Mouse (Mus musculus) embryo, embryonic 9.5 days (tissue): ENCODE data around the gene Fpgs.

Source experiments
- DNase-seq: peaks from one replicate; pipeline ENCODE4 v3.0.0-alpha.2; 2017; ENCODE audit errors: extremely low spot score

Fpgs gene

GRCm38 (mm10) chr2:32704021-32704421 lies at the start of gene Fpgs:
Fpgs (minus strand) TSS chr2:32704145.
- no peak for DNase-seq

DNA sequence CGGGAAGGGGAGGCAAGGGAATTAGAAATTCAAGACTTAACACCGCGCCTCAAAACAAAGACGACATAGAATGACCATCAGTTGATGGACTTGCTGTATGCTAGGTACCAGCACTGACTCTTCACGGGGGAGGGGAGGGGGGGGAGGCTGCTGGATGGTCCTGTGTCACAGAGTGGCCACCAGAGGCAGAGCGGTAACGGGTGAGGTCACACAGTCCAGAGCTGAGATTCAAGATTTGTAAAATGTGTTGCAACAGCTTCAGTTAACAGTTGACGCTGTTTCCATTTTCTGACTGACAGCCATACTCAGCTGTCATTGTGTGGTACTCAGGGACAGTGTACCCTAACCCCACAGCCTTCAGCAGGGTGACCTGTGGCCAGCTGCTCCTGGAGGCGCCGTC lies 48.2 kb upstream of the Fpgs start:
- no peak for DNase-seq

DNA sequence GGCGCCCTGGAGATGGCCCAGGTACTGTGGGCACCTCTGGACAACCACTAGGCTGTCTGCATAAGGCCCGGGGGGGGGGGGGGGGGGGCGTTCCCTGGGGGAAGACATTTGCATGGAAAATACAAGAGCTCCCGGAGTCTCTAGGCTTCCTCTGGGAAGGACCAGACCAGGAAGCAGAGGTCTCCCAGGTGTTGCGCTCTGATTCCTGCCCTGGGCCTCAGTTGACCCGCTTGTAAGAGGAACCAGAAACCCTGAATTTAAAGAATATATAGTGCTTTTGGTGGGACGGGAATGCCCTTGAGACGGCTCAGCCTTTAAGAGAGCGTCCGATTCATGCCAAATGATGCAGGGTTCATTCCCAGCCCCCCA lies 47.7 kb upstream of the Fpgs start:
- DNase-seq = no peak

DNA sequence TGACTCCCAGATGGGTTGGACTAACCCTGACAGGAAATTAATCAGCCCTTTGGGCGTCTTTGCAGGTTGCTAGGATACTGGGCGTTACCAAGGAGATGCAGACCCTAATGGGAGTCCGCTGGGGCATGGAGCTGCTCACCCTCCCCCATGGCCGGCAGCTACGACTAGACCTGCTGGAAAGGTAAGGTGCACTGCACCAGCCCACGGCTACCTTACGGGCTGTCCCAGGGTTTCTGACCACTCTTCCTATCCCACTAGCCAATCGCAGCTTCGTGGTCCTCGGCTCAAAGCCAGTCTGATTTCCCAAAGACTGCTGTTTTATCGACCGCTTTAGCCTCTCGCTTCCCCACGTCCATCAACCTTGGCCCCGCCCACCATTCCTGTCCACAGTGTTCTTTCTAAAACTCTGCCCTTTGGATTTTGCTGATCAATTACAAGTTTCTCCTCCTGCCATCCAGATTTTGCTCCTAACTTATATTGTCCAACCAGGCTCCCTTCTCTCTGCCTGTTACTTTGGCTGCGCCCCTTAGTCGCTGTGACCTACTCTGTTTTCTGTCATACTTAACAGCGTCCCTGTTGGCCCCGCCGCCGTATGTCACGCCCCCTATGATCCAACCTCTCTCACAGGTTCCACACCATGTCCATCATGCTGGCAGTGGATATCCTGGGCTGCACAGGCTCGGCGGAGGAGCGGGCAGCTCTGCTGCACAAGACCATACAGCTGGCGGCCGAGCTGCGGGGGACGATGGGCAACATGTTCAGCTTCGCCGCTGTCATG lies 47.1 kb upstream of the Fpgs start:
- peak; percentile 88 for DNase-seq

DNA sequence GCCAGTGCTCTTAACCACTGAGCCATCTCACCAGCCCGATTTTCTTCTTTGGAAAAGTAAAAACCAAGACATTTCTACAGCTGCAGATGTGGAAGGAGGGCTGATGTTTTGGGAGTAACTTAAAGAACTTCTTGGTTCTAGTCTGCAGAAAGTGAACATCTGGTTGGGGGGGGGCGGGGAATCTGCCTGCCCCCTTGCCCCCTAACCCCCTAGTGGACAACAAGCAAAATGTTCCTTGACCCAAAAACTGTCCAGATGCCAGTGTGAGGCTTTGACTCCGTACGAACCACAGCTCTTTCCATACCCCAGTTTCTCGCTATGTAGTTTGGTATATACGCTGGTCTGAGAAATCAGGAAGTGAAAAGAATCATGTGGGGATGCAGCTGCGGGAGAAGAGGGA lies 46.3 kb upstream of the Fpgs start:
- no peak for DNase-seq

- no peak for DNase-seq
Observed at GRCm38 (mm10) chr2:32749082-32749481, 45.1 kb upstream of the Fpgs start.

GRCm38 (mm10) chr2:32744272-32744982 lies 40.5 kb upstream of the Fpgs start:
- no peak for DNase-seq

- DNase-seq = peak; percentile 62
Observed at GRCm38 (mm10) chr2:32742173-32742531, 38.2 kb upstream of the Fpgs start.

- peak; percentile 57 for DNase-seq
Observed at GRCm38 (mm10) chr2:32741273-32742172, 37.6 kb upstream of the Fpgs start.

DNA sequence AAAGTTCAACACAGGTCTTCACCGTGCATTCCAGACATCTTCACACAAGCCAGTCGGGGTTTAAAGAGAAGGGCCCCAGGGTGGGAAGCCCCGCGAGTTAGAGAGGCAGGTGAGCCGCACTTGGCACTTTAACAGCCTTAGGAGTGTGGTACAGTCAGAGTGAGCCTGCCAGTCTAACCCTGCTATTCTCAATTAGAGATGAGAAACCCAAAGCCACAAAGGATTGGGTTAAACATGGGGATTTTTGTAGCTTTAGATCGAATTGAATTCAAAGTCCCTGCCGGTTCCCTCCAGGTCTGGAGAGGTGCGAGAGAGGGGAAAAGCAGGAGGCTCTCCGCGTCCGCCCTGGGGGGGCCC lies 36.9 kb upstream of the Fpgs start, which contains the start of gene 6330409D20Rik:
6330409D20Rik (minus strand) TSS at position 101 of the 357 bp plus-strand sequence.
- DNase-seq = no peak

GRCm38 (mm10) chr2:32739311-32739710 lies 35.4 kb upstream of the Fpgs start:
- no peak for DNase-seq

DNA sequence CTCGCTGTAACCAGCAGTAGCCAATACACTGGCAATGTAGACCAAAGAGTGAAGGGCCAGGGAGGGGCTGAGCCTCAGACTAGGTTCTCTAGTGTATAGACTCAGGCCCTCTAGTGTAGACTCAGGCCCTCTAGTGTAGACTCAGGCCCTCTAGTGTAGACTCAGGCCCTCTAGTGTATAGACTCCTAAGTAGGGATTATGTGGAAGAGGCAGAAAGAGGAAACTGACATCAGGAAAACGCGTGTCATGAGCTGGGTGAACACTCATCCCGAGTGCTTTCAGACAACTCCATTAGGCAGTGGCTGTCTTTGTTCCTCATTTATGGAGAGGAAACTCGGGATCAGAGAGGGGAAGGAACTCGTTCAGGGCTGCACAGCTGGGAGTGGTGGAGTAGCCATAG lies 33.1 kb upstream of the Fpgs start:
- no peak for DNase-seq

- DNase-seq = no peak
Observed at GRCm38 (mm10) chr2:32736306-32736829, 32.4 kb upstream of the Fpgs start.

DNA sequence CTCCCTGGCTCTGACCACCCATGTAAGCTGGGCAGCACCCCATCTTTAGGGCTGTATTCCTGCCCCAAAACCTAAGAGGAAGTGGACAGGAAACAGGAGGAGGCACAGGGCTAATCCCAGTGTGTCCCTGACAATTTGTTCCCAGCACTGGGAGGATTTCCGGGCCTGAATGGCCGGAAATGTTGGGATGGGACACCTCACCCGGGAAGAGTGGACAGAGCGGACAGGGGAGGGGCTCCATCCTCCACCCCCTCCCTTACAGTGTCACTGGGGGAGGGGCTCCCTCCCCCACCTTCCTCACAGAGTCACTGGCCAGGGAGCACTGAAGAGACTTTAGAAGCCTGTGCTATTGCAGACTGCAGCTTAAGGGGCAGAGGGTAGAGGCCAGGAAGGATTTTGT lies 31.0 kb upstream of the Fpgs start:
- DNase-seq = no peak

GRCm38 (mm10) chr2:32734480-32734879 lies 30.5 kb upstream of the Fpgs start:
- no peak for DNase-seq

DNA sequence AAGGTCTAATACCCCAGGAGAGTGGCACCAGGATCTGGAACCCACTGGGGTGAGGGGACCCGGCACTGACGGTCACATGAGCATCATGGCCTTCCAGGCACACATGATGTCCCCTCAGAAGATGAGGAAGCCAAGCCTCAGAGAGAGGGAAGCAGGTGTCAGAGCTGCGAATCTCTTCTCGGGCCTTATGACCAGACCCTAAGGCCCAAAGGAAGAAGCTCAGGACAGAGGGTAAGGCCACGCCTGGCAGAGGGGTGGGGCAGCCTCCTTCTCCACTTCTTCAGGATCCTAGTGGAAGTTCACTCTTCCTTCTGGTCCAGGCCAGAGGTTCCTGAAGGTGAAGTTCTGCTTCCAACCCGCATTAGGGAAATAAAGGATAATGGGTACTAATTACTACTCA lies 28.8 kb upstream of the Fpgs start:
- DNase-seq = no peak

- no peak for DNase-seq
Observed at GRCm38 (mm10) chr2:32731911-32732310, 28.0 kb upstream of the Fpgs start.

DNA sequence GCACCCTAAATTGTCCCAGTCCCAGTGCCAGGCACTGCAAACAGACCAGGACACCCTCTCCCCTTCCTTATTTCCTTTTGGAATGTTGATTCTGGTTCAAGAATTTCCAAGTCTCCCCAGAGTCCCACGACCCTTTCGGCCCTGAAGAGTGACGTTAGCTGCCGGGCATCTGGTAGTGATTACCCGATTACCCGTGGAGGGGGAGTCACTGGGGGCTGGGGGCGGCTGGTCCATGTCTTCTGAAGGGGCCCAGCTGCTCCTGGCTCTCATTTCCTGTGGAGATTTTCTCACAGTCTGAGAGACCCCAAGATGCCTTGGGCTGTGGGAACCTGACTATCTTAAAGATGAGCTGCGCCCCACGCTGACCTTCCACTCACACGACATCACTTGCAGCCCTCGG lies 26.9 kb upstream of the Fpgs start:
- DNase-seq = peak; percentile 68

GRCm38 (mm10) chr2:32729547-32729946 lies 25.6 kb upstream of the Fpgs start:
- no peak for DNase-seq

DNA sequence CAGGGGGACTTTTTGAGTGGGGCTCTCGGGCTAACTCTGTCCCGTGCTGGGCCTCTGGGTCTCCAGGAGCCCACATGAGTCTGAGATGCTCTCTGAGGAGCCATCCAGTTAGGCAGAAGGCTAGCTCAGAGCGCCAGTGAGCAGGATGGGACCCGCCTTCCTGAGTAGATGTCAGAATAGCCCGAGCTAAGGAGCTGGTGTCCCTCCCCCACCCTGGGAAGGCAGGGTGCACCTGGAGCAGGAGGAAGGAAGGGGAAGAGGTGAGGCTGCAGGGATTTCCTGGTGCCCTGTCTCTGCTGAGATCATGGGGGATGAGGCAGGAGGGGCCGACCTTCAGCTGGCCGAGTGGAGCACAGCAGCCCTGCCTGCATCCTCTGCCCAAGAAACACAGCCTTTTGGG lies 24.5 kb upstream of the Fpgs start:
- no peak for DNase-seq

- DNase-seq = peak; percentile 95
Observed at GRCm38 (mm10) chr2:32727435-32727834, 23.5 kb upstream of the Fpgs start.
